Mouse (Mus musculus) fat pad, adult 2 months (tissue): Measurements from ENCODE around the gene Mb.

Experiments used
- DNase-seq: peaks from one replicate; pipeline ENCODE4 v3.0.0-alpha.2; 2011; ENCODE audit warnings: low read depth, low spot score; ENCODE audit errors: extremely low read depth

The Mb gene

DNA sequence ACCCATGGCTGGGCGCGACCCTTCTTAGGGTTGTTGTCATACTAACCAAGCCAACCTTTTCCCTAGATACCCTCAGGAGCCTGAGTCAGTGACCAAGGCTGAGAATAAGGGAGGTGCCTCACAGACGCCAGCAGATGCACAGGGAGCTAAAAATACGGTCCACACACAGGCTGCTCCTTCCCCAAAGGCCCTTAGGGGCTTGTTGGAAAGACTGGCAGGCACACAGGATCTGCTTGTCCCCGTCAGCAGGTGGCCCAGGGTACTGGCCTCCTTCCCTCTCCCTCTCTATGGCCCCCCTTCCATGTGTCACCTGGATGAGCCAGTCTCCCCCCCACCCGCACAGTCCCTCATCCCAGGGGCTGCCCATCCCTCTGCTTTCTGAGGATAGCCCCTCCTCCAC, 22.8 kb downstream of the Mb start:
- DNase-seq, result no peak

- no peak for DNase-seq
These were observed 23.4 kb downstream of the Mb start for GRCm38 (mm10) chr15:77027117-77027516.

DNA sequence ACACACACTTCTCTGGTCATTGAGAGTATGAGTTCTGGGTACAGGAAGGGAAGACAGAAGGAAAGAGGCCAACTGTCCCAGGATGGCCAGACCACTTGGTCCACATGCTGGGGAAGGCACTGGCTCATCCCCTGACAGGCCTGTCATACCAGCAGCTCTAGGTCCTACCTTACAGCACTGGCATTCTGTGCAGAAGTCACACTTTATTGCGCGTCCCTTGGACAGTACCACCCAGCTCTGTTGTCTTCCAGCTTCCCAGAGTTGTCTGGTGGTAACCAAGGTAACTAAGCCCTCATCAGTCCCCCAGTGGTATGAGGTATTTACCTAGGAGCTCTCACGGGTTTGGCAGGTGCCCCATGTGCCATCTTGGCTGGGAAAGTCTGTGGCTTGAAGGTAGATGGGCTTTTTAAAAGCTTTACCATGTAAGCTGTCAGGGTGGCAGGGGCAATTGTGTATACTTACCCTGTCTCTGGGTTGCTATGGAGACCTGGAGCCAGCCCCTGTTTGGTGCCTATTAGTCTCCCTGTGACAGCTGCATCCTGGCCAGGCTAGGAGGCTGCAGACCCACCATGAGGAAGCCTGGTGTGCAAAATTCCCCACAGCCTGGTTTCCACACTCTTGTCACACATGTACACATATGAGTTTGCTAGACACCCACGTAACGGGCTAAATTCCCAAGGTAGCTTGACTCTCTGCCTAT, 24.4 kb downstream of the Mb start:
- no peak for DNase-seq

DNA sequence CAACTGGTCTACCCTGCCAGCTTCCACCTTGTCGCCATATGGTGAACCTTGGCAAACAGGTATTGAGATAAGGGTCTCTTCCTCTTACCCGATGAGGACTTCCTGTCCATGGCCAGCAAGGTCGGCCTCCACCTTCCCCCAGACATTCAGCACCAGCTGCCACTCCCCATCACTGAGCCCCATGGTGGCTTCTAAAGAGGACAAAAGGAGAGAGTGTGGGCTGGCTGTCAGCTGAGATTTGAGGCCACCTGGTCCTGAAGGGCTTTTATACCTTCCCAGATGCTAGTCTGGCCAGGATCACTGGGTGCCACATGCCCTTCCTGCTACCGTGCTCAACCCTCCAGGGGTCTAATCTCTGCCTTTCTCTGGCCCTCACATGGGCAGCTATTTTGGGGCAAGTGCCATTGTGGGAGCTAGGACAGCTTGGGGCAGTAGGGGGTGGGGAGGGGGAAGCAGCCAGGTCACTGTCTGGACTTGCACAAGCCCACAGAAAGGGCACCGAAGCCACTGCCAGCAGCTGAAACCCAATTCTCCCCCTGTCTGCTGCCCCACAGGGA, 28.0 kb downstream of the Mb start:
- no peak for DNase-seq

GRCm38 (mm10) chr15:77021851-77022250, 28.6 kb downstream of the Mb start:
- DNase-seq, result no peak

DNA sequence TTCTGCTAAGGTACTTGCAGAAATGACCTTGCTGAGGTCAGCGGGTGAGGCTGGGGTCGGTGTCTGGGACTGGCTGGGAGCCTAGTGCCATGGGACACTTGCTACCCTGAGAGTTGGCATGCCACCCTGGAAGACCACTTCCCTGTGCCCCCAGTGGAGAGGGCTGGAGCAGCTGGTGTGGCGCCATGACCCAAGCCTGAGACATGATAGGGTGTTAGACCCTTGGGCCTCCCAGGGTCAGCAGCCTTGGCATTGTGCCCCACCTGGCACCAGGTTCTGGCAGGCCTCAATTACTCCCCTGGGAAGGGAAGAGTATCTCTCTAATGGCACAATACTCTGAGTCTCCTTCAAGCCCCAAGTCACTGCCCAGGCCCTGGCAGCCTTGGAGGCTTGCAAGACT, 29.4 kb downstream of the Mb start:
- DNase-seq, result no peak

- no peak for DNase-seq
These were observed 30.3 kb downstream of the Mb start for GRCm38 (mm10) chr15:77020136-77020535.

- DNase-seq, result no peak
These were observed 30.9 kb downstream of the Mb start for GRCm38 (mm10) chr15:77019533-77019932.

DNA sequence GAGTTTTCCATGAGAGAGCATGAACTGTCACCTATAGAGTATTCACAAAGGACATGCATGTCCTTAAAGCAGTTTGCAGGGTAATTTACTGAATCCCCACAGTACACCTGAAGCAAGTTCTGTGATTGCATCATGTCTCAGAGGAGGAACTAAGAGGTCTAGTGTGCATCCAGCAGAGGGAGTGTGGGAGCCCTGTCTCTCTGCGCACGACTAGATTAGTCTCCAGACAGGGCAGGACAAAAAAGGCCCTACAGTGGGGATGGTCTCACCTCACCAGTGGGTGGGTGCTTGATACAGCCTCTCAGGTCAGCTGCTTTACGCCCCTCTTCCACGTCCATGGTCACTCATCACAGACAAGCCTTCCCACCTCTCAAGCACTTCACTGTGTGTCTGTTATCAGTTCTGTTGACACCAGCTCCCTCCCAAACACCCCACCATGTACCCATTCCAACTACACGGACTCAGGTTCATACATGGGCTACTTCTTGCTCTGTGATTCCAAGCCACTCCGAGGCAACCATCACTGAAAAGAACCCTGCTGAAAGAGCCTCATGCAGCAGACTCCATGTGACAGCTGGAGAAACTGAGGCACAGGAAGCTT, 31.6 kb downstream of the Mb start:
- DNase-seq, result no peak

DNA sequence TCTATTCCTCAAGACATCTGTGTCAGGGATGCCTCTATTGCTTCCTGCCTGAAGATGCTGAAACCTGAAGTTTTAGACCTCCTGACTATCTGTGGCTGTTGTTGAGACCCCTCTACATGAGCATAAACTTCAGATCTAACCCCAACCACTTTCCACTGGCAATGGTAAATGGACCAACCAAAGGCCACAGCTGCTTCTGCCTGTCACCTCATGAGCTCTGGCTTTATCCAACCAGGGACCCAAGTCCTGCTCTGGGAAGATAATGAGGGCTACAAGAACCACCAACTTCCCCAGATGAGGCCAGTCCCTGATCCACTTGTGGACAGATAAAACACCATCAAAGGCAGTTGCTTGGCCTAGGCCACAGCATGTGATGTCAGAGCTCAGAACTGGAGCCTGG, 32.6 kb downstream of the Mb start:
- no peak for DNase-seq

GRCm38 (mm10) chr15:77016509-77016908, 34.0 kb downstream of the Mb start:
- DNase-seq, result no peak

GRCm38 (mm10) chr15:77014985-77015384, 35.5 kb downstream of the Mb start:
- no peak for DNase-seq

- DNase-seq, result no peak
These were observed 36.0 kb downstream of the Mb start for GRCm38 (mm10) chr15:77014431-77014830.

DNA sequence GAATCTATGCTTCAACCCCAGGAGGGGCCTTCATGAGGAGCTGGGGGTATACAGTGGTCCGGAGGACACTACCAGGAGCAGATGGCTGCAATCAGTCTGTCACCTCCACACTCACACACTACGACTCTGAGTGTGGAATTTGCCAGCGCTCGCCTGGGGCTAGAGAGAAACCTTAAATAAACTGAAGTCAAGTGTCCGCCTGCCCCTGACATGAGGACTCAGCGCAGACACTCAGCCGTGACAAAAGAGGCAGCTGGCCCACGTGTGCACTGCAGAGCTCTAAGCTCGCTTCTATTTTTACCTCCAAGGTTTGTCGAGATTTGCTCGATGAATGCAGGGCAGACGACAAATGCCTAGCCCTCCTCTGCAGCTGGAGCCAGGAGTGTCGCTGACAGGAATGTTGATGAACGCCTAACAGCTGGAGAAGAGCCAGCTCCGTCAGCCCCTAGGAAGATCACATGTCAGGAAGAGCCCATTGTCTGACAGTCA, 36.7 kb downstream of the Mb start:
- no peak for DNase-seq

- peak; percentile 42 for DNase-seq
These were observed 41.6 kb downstream of the Mb start for GRCm38 (mm10) chr15:77008851-77009250.

DNA sequence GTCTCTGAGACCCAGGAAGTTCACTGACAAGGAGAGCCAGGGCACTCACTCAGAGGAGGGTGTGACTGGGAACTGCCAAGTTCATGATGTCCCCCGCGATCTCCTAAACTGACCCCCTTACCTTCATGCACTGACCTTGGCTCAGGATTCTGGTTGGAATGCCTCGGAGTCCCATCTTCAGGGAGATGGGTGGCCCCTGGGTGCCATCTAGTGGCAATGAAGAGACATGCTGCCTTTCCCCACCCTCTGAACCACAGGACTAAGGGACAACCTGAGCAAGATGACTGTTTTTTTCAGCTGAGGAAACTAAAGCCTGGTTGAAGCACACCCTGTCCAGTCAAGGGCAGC, 46.6 kb downstream of the Mb start:
- no peak for DNase-seq

DNA sequence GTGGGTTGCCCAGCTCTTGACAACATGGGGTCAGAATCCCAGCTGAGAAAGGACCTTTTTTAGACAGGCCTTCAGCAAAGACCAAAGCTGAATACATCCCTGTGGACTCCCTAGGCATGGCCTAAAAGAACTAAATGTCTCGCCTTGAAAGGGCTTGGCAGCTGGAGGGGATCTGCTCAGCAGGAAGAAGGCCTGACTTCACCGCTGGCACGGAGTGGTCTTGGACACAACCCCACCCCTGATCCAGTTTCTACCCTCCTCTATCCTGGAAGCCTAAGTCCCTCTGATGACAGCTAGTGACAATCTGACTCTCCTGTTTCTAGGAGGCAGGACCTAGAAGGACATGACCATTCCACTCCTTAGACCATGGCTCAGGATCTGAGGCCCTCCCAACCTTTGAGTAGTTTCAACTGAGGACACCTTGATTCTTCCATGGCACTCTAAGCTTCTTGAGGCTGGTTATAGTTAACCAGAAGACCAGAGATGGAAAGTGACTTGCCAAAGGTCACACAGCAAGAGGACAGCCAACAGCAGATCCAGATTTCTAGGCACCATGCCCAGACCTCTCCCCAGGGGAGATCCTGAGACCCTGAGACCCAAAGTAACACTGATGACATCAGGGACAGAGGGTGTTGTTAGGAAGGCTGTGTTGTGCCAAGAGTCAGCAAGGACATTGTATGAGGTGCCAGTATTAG, 47.1 kb downstream of the Mb start:
- DNase-seq, result no peak

DNA sequence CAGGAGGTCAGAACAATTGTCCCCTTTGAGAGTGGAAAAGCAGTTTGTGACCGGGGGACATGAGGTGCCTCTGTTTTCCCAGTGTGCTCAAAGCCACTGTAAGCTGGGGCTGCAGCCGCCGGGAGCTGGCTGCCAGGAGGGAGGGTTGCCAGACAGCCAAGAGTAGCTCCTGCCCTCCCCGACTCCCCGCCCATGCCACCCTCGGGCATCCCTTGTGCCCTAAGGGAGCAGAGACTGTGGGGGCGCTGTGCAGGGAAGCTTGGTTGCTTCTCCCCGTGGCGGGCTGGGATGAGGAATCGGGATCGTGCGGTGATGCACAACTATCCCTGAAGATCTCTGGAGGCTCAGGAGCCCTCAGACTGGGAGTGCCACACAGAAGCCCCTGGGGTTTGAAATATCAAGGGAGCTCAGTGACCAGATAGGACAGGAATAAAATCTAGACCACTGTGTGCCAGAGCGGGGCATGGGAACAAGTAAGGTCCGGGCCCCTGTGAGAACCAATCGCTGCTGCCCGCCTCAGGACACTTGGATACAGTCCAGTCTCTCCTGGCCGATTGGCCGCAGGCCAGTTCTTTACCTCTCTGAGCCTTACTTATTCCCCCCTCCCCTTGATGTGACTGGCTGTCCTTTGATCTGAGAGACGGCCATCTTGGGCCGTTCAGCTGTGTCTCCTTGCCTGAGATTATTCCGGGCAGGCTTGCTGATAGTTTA, 51.4 kb downstream of the Mb start:
- DNase-seq, result no peak

DNA sequence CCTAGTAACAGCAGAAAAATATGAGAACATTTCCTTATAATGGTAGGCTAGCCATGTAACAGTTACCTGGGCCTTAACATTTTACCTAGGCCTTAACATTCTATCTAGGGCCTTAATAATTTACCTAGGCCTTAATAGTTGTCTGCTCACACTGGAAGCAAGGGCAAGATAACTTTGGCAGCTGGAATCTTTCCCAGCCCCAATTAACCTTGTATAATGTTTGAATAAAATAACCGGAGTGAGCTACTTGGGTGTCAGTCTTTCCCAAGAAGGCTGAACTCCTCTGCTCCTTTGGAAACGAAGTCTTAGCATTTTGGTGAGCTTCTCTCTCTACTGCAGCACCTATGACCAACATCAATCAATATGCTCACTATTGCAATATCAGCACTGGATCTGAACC, 52.4 kb downstream of the Mb start:
- no peak for DNase-seq

DNA sequence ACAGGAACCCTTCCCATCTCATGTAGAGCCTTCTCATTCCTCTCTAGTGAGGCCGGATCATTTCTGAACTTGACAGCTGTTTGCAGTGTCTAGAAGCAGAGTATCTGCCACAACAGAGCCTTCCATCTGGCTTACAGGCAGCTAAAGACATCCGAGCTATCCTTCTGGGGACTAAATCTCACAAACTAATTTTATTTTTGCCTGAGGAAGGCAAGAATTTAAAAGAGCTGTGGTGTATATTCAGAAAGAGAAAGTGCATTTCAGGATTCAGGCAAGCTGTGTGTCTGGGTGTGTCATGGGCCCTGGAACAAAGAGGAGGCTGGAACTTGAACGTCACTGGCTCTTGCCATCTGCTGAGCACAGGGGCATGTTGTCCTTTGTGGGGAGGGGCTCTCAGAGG, 56.1 kb downstream of the Mb start:
- DNase-seq, result no peak

DNA sequence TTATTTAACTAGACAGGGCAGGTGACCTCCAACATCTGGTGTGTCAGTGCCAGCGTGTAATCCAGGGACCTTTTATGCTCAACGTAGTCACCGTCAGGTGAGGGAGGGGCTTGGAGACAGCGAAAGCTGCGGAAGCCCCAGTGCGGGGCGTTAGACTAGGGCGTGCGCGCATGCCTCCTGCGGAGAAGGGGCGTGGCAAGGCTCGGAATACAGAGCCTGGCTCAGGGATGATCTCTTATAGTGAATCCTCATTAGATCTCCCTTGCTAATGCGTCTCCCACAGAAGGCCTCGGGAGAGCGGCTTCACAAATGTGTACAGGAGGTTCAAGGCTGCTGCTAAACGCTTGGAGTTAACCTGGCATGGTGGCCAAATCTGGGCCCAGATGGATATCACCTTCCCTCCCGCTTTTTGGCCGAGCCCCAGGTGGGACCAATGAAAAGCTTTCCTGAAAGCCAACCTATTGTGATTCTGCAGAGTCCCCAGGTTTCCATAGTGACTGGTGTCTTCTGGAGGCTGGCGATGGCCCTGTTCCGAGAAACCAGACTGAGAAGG, 62.9 kb downstream of the Mb start:
- no peak for DNase-seq
